Mouse (Mus musculus) myocyte (in vitro differentiated cells): Measurements from ENCODE around the gene Ppp4r1. TPM values are rescaled to one million over a fixed set of nuclear protein-coding genes. Genes with fewer than 3 reads are reported as not detected.

Source experiments
- H3K27me3 ChIP-seq: one replicate; pipeline ENCODE4 v1.6.1; 2011; ENCODE audit not compliant: control insufficient read depth, insufficient read depth, insufficient read length
- H3K36me3 ChIP-seq: one replicate; pipeline ENCODE4 v1.6.1; 2011; ENCODE audit not compliant: control insufficient read depth, insufficient read depth
- H3K4me2 ChIP-seq: one replicate; pipeline ENCODE4 v1.6.1; 2011; ENCODE audit warnings: low read depth, control low read depth
- H3K4me3 ChIP-seq: one replicate; pipeline ENCODE4 v1.5.1; 2011; ENCODE audit warnings: mild to moderate bottlenecking, control low read depth, moderate library complexity
- H3K79me2 ChIP-seq: one replicate; pipeline ENCODE4 v1.6.1; 2011; ENCODE audit not compliant: control insufficient read depth, insufficient read depth
- H3ac ChIP-seq: one replicate; pipeline ENCODE4 v1.6.1; 2011; ENCODE audit not compliant: control insufficient read depth, insufficient read length
- CEBPB ChIP-seq: IDR thresholded peaks from 2 replicates; pipeline ENCODE4 v1.6.1; 2011; ENCODE audit warnings: mild to moderate bottlenecking, moderate library complexity; ENCODE audit not compliant: poor library complexity, insufficient read depth, severe bottlenecking
- E2F4 ChIP-seq: IDR thresholded peaks from one replicate; pipeline ENCODE4 v1.6.1; 2011; ENCODE audit warnings: mild to moderate bottlenecking, control low read depth, moderate library complexity; ENCODE audit not compliant: insufficient read depth
- MAX ChIP-seq: IDR thresholded peaks from one replicate; pipeline ENCODE4 v1.6.1; 2011; ENCODE audit warnings: low read depth, mild to moderate bottlenecking, control low read depth
- MYOD1 ChIP-seq, 3 experiments: IDR thresholded peaks; one replicate each; pipeline ENCODE4 v1.6.1; 2011; ENCODE audit warnings: control low read depth in 2 of 3, low read depth in 2 of 3, mild to moderate bottlenecking in 2 of 3, moderate library complexity in 1 of 3; ENCODE audit not compliant: insufficient read length in 2 of 3, control insufficient read depth in 1 of 3
- MYOG ChIP-seq, 3 experiments: IDR thresholded peaks; one replicate each; pipeline ENCODE4 v1.6.1; 2011; ENCODE audit warnings: control low read depth in 2 of 3, low read depth in 2 of 3, mild to moderate bottlenecking in 2 of 3; ENCODE audit not compliant: insufficient read length in 2 of 3, control insufficient read depth in 1 of 3, insufficient read depth in 1 of 3
- POLR2A ChIP-seq: IDR thresholded peaks from one replicate; pipeline ENCODE4 v1.6.1; 2011; ENCODE audit warnings: low read depth, mild to moderate bottlenecking, control low read depth, moderate library complexity; ENCODE audit not compliant: insufficient read length
- POLR2AphosphoS2 ChIP-seq: IDR thresholded peaks from one replicate; pipeline ENCODE4 v1.6.1; 2011; ENCODE audit warnings: low read depth, control low read depth; ENCODE audit not compliant: insufficient read length
- REST ChIP-seq: IDR thresholded peaks from one replicate; pipeline ENCODE4 v1.6.1; 2011; ENCODE audit warnings: mild to moderate bottlenecking, control low read depth, moderate library complexity; ENCODE audit not compliant: insufficient read depth, insufficient read length
- SRF ChIP-seq: IDR thresholded peaks from one replicate; pipeline ENCODE4 v1.6.1; 2011; ENCODE audit warnings: low read depth; ENCODE audit not compliant: control insufficient read depth, insufficient read length
- TCF12 ChIP-seq: IDR thresholded peaks from one replicate; pipeline ENCODE4 v1.6.1; 2011; ENCODE audit warnings: mild to moderate bottlenecking, control low read depth; ENCODE audit not compliant: poor library complexity, insufficient read depth, severe bottlenecking
- TCF3 ChIP-seq: IDR thresholded peaks from one replicate; pipeline ENCODE4 v1.6.1; 2011; ENCODE audit warnings: low read depth, control low read depth; ENCODE audit not compliant: insufficient read length
- USF1 ChIP-seq: IDR thresholded peaks from one replicate; pipeline ENCODE4 v1.6.1; 2011; ENCODE audit warnings: low read depth, mild to moderate bottlenecking, control low read depth, moderate library complexity
- polyA plus RNA-seq: library from polyadenylated mRNA; unstranded; fragments of >200 nt; fragmentation: generic; extraction: Trizol; gene quantifications from one replicate; pipeline ENCODE4 v1.2.1, GENCODE M21; 2012; ENCODE audit warnings: missing spikeins

The Ppp4r1 gene
- polyA plus RNA-seq, 1 experiment, result 44.9 TPM

GRCm38 (mm10) chr17:65864742-65865141 lies 82.4 kb downstream of the Ppp4r1 start:
- peaks cover 18% of the 10 kb centered on the region for H3K79me2 ChIP-seq
- peaks cover 18% of the 10 kb centered on the region for H3K36me3 ChIP-seq
- H3K27me3 ChIP-seq, result no peaks in the 10 kb centered on the region
- TF ChIP-seq CEBPB (no peak), REST (no peak), POLR2A (no peak), MYOD1 (IDR thresholded peaks at IDR 0.05; ENCODE audit: control insufficient read depth in 1 of 3, insufficient read length in 2 of 3, low read depth in 2 of 3) (no peak), MAX (no peak), TCF12 (no peak), TCF3 (no peak), SRF (no peak), USF1 (no peak), POLR2AphosphoS2 (no peak), MYOG (IDR thresholded peaks at IDR 0.05; ENCODE audit: control insufficient read depth in 1 of 3, insufficient read depth in 1 of 3, insufficient read length in 2 of 3, low read depth in 2 of 3) (no peak), E2F4 (no peak)
- no peak overlapping the region for H3K4me2 ChIP-seq
- H3K4me3 ChIP-seq, result no peak overlapping the region
- no peak overlapping the region for H3ac ChIP-seq

DNA sequence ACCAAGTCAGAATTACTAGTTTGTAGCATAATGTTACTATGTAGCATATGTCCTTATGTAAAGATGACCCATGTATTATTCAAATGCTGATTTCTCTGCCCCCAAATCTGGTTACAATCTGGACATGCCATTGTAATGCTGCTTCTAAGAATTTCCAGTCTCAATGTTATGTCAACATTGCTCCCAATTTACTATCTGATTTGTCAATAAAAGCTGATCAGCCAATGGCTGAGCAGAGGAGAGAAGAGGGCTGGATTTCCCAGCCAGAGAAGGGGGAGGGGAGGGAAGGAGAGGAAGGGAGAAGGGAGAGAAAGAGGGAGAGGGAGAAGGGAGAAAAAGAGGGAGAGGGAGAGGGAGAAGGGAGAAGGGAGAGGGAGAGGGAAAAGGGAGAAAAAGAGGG lies 82.9 kb downstream of the Ppp4r1 start:
- no peak overlapping the region for H3K4me2 ChIP-seq
- H3K27me3 ChIP-seq, result no peaks in the 10 kb centered on the region
- H3K4me3 ChIP-seq, result no peak overlapping the region
- peaks cover 21% of the 10 kb centered on the region for H3K79me2 ChIP-seq
- H3ac ChIP-seq, result no peak overlapping the region
- TF ChIP-seq SRF (no peak), MYOD1 (IDR thresholded peaks at IDR 0.05; ENCODE audit: control insufficient read depth in 1 of 3, insufficient read length in 2 of 3, low read depth in 2 of 3) (no peak), MYOG (IDR thresholded peaks at IDR 0.05; ENCODE audit: control insufficient read depth in 1 of 3, insufficient read depth in 1 of 3, insufficient read length in 2 of 3, low read depth in 2 of 3) (no peak), TCF3 (no peak), REST (no peak), USF1 (no peak), MAX (no peak), E2F4 (no peak), POLR2A (no peak), CEBPB (no peak), TCF12 (no peak), POLR2AphosphoS2 (no peak)
- H3K36me3 ChIP-seq, result peaks cover 18% of the 10 kb centered on the region

DNA sequence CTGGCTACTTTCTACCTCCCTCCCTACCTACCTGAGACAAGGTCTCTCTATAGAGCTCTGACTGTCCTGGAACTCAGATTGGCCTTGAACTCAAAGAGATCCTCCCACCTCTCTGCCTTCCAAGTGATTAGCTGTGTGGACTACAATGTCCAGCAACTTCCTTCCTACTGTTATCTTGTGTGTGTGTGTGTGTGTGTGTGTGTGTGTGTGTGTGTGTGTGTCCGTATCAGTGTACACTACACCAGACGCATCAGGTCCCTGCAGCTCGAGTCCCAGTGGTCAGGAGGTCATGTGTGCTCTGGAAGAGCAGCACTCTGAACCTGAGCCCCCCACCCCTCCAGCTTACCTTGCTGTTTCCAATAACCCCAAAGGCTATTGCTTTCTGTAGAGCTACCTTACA lies 83.8 kb downstream of the Ppp4r1 start:
- Histone ChIP-seq H3K4me2 (no peak overlapping the region), H3ac (no peak overlapping the region), H3K79me2 (peaks cover 21% of the 10 kb centered on the region), H3K27me3 (no peaks in the 10 kb centered on the region), H3K4me3 (no peak overlapping the region), H3K36me3 (peaks cover 18% of the 10 kb centered on the region)
- TF ChIP-seq POLR2A (no peak), CEBPB (no peak), USF1 (no peak), E2F4 (no peak), TCF12 (no peak), MYOG (IDR thresholded peaks at IDR 0.05; ENCODE audit: control insufficient read depth in 1 of 3, insufficient read depth in 1 of 3, insufficient read length in 2 of 3, low read depth in 2 of 3) (no peak), REST (no peak), MYOD1 (IDR thresholded peaks at IDR 0.05; ENCODE audit: control insufficient read depth in 1 of 3, insufficient read length in 2 of 3, low read depth in 2 of 3) (no peak)

DNA sequence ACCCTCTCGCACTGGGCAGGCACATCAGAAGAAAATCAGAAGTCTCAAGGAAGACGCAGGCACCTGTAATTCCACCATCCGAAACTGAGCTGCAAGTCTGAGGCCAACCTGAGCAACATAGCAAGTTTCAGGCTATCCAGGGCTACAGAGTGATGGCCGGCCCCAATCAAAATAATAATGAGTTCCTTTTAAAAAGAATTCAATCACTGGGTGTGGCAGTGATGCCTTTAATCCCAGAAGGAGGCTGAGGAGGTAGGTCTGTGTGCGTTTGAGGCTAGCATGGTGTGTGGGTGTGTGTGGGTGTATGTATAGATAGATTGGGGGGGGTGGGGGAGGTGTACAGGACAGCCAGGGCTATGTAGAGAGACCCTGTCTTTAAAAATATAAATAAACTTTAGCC lies 85.6 kb downstream of the Ppp4r1 start:
- Histone ChIP-seq H3ac (no peak overlapping the region), H3K79me2 (peaks cover 21% of the 10 kb centered on the region), H3K36me3 (peaks cover 18% of the 10 kb centered on the region), H3K4me3 (no peak overlapping the region), H3K4me2 (no peak overlapping the region), H3K27me3 (no peaks in the 10 kb centered on the region)
- no peak for TF ChIP-seq POLR2AphosphoS2
- TF ChIP-seq MAX, result no peak
- TF ChIP-seq POLR2A, result no peak
- no peak for TF ChIP-seq USF1
- TF ChIP-seq MYOG (IDR thresholded peaks at IDR 0.05; ENCODE audit: control insufficient read depth in 1 of 3, insufficient read depth in 1 of 3, insufficient read length in 2 of 3, low read depth in 2 of 3), result no peak
- TF ChIP-seq TCF12, result no peak
- TF ChIP-seq CEBPB, result no peak
- TF ChIP-seq TCF3, result no peak
- TF ChIP-seq MYOD1 (IDR thresholded peaks at IDR 0.05; ENCODE audit: control insufficient read depth in 1 of 3, insufficient read length in 2 of 3, low read depth in 2 of 3), result no peak
- no peak for TF ChIP-seq E2F4
- TF ChIP-seq SRF, result no peak
- TF ChIP-seq REST, result no peak

DNA sequence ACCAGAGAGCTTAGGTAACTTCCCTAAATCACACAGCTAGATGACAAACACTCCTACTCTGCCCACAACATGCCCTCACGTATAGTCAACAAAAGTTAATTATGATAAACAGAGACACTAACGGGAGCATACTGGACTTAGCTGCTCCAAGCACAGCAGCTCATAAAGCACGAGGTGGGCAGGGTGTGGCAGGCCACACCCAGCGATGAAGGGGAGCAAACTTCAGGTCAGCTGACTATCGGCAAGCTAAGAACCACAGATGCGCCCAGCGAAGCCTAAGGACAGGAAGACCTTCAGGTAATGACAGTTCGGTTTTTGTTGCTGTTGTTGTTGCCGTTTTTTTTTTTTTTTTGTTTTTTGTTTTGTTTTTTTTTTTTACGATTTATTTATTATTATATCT lies 87.3 kb downstream of the Ppp4r1 start:
- Histone ChIP-seq H3K79me2 (peaks cover 37% of the 10 kb centered on the region), H3K27me3 (no peaks in the 10 kb centered on the region)
- TF ChIP-seq MAX, result no peak
- TF ChIP-seq TCF12, result no peak
- TF ChIP-seq POLR2A, result no peak
- no peak for TF ChIP-seq USF1
- TF ChIP-seq MYOG (IDR thresholded peaks at IDR 0.05; ENCODE audit: control insufficient read depth in 1 of 3, insufficient read depth in 1 of 3, insufficient read length in 2 of 3, low read depth in 2 of 3), result no peak
- no peak for TF ChIP-seq MYOD1 (IDR thresholded peaks at IDR 0.05; ENCODE audit: control insufficient read depth in 1 of 3, insufficient read length in 2 of 3, low read depth in 2 of 3)
- no peak for TF ChIP-seq SRF

More for the DNA sequence above, 87.3 kb downstream of the Ppp4r1 start:
- H3ac ChIP-seq, result no peak overlapping the region
- H3K4me2 ChIP-seq, result no peak overlapping the region
- H3K36me3 ChIP-seq, result peaks cover 5% of the 10 kb centered on the region
- no peak overlapping the region for H3K4me3 ChIP-seq
